Mouse (Mus musculus): ENCODE measurements at regions not wholly inside any gene's neighbourhood (a gene's known extent, or its start where the extent isn't known, plus 50 kb on each side); places are given as distances from the start of the nearest gene placed in this dataset.

DNA sequence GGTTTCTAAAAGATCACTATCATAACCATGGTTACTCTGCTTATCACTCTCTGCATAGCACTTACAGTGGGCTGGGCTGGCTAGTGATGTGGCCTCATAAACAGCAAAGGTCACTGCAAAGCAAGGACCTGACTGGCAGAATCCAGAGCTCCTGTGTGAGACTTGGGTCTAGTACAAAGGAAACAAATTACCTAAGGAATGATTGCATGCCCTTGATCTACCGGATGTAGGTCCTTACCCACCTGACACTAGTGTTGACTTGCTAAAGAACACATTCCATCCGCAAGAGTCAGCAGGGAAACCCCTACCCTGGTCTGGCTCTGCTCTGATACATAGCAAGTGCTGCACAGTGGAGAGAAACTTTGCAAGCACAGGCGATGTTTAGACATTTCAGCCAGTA, 297.0 kb upstream of the Jag1 start:
- no peak for DNase-seq

DNA sequence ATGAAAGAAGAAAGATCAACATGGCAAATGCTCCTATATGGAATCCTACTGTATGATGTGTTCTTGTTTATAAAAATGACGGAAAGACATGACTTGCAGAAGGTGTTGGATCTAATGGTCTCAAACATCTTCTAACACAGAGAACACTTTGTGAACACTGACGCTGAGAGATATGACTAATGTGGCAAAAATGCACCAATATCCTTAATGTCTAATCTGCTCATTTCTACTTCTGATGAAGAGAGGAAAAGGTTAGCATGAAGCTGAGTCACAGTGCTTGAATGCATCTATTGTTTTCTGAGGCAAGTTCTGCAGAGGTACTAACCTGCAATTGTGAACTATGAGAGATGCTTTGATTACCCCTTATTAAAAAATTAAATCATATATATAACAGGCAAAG, 293.2 kb upstream of the Jag1 start:
- no peak for DNase-seq

DNA sequence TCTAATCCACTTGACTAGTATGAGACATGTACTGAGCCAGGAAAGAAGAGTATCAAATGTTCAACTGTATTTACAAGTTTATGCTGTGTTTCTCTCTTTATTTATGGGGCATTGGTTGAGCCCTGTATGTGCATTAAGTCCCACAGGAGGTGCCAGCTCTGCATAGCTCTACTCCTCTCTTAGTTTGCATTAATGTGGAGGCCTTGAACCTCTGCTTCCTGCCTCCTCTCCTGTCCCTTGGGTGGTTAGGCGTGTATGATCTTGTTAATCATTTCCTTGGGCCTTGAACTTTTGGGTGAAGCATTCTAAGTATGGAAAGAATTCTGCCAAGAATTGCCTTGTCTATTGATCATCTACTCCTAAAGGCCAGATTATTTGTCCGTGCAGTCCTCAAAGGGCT, 291.9 kb upstream of the Jag1 start:
- no peak for DNase-seq

DNA sequence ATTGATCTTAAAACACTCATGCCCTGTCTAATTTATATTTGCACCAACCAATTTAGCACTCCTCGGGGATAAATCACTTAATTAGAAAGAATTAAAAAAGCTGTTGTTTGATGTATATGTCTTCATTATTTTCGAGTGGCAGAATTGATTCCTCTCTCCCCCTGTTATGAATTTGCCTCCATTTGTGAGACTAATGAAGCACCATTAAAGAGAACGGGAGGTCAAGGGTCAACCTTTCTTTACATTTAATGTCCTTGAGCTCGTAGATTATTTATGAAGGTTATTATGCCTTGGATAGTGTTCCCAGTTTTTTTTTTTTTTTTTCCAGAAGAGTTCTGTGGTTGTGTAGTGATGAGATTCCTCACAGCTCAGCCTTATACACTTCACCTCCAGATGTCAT, 277.0 kb upstream of the Jag1 start:
- DNase-seq: no peak

DNA sequence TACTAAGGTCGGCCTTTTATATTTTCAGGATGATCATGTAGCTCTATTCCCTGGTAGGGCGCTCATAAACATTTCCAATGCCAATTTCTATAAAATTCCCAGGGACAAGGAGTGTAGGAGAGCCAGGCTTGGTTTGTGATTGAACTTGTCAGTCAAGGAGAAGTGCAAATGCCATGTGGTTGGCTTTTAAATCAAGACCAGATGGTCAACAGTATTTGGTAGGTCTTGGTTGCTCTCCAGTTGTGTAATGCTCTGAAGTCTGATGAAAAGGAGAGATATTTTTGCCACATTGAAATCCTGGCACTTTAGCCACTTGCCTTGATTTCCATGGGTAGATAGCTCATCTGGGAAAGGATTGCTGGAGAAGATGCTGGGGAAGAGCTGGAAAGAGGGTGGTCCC, 263.4 kb upstream of the Jag1 start:
- DNase-seq: no peak

DNA sequence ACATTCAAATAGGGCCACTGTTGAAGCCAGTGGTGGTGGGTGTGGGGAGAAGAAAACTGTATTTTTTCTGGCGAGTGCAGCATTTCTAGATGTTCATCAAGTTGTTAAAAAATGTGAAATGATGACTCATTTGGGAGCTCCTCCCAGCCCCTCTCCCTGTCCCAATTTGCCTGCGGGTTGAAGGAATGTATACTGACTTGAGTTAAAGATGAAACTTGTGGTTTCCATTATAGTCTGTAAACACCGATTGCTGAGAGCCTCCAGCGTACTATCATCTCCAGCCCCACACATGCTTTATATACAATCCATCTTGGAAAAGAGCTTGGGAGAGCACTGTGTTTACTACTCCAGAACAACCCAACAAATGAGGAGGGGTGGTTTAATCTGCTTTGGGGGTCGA, 258.9 kb upstream of the Jag1 start:
- no peak for DNase-seq

DNA sequence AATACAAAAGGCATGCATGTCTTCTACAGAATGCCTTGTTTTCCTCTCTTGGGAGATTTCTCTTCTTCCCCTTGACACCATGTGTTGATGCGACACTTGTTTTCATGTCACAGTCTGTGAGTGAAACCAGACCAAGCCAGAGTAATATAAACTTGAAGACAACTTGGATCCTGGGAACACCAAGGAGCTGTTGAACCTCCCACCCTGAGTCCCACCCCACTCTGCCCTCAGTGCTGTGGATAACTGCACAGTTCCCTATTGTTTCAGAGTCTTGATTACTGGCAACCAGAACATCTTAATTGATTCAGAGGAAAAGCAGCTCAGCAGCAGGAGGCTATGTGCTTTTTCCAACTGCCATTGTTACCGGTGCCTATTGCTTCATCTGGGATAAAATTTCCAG, 254.6 kb upstream of the Jag1 start:
- DNase-seq: no peak

DNA sequence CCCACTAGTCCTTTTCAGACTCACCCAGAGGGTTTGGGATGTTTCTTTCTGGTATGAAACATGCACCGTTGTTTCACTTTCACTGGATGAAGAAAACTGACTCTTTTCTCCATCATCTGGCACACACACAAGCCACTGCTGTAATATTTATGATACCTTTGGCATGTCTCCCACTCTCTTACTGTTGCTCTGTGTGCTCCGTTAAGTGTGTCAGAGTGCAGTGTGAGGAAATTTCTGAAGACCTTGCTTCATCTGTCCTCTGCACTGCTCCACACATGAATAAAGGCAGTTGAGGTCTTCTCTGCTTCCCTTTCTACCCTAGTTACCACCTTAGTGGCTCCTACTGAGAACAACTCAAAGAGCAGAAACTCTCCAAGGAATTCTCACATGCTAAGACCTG, 246.6 kb upstream of the Jag1 start:
- no peak for DNase-seq

DNA sequence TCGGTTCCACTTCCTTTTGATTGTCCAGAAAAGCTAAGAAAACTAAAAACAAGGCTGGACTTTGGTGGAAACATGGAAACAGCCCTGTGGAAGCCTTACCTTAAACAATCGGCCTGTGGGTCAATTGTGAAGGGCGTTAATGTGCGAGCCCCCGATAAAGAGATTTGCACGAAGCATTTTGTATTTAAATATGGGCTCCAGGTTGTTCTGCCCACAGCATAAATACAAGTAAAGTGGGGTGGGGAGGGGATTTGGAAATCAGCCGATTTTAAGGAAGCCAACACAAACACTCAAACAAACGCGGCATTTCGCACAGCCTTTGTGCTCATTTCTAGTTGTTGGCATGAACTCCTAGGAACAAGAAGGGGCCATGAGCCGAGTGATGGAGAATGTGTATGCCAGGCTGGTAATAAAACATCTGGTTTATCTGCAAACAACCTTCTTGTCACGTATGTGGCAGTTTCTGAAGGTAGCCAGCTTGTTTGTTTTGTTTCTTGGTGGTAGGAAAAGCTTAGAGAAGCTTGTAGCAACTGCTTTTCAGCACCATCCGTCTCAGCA, 240.8 kb upstream of the Jag1 start:
- peak; percentile 10 for DNase-seq

DNA sequence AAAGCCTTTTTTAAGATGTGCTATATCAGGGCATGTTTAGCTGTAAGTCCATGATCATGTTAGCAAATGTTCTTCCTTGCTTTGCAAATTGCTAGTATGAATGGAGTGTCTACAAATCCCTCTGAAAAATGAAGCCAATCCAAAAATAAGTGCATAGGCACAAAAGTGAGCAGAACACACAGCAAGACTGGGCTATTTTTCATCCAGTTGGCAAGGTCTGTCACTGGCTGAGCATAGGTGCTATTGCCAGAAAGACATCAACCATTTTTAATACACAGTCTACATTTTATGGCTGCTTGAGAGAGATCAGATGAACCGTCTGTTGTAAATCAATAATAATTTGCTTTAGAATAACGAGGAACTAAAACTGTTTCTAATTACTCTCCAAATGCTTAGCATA, 227.3 kb upstream of the Jag1 start:
- DNase-seq: no peak

DNA sequence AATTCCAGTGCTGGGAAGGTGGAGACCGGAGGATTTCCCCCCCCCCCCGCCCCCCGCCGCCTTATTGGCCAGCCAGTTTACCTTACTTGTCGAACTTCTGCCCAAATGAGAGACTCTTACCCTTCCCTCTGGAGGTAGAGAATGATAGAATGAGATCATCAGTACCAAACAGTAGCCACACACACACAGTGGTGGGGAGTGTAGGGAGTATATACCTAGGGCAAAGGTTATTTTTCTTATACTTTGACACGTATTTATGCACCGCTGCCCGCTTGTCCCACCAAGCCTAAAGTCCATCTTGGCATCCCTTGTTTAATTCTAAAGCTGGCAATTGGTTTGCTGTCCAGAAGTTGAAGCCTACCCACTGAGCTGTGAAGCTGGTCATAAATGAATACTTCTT, 213.6 kb upstream of the Jag1 start:
- no peak for DNase-seq

DNA sequence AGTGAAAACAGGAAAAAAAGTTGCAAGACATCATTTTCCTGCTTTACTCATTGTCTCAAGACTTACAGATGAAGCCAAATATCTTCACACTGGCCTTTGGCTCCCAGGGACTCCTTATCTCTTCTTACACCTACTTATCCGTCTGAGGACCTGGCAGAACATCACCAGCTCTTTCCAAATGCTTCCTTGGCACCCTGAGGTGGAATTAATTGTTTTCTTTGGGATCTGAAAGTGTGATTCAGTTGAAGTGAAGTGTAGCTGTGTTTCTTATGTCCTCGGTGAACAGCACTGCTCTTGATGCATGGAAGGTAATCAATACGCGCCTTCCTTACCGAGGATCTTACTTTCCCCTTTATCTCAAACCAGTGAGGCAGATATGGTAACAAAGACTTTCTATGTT, 207.0 kb upstream of the Jag1 start:
- no peak for DNase-seq

DNA sequence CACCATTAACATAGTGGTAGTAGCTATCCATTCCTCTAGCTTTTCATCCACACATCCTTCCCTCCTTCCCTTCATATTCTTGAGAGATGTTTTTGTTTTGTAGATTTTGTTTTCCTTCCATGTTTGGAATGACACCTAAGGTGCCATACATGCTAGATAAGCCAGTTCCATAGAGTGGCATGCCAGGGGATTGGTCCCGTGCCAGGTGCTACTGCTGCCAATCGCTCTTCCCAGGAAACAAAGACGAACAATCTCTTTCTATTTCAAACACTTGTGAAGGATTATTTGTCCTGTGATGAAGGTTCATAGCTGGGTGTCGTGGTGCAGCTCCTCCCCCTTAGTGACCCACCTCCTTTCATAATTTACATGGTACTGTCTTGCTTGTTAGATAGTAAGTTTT, 194.1 kb upstream of the Jag1 start:
- no peak for DNase-seq

DNA sequence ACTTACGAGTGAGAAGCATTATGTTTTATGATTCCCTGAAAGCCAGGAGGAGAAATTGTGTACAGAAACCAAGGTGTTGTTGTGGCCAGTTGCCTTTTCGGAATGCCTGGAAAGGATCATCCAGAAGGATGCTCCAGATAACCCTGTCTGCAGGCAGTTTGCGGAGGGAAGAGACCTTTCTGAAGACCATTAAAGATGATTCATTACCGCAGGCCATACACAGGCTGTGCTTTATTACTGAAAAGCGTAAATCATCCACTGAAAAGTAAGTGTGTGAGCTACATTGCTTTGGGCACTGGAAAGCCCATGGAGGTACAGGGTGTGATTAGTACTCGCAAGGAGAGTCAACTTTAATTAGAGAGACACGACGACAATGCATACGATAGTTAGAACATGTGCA, 191.7 kb upstream of the Jag1 start:
- no peak for DNase-seq

DNA sequence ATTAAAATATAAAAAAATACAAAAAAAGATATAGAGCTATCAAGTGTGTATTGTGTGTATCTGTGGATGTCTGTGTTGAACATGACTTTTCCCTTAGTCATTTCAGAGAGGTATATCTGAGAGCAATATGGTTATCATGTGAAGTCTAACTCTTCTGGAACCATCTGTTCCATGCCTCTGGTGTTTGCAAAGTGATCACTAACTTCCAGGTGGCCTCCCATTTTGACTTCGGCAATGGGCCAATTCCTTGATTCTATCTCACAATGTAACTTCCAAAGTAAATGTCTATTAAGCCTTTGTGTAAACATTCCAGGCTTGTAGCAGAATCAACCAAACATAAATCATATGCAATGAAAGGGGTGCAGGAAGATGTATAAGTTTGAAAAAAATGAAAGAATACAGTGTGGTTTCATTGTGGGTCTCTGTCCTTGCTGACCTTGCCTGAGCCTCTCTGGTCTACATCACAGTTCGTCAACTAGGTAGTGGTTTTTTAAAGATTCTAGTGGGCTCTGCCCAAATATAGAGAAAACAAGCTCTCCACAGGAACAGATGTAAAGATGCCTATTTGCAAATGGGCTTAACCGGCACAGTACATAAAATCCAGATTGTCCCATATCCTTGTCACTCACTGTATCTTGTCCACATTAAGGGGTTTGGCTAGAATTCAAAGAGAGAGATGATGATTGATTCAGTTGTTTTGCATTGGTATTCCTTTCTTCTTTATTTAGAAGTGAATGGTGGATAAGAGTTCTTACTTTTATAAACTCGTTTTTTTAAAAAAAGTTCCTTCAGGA, 185.2 kb upstream of the Jag1 start:
- DNase-seq: no peak

DNA sequence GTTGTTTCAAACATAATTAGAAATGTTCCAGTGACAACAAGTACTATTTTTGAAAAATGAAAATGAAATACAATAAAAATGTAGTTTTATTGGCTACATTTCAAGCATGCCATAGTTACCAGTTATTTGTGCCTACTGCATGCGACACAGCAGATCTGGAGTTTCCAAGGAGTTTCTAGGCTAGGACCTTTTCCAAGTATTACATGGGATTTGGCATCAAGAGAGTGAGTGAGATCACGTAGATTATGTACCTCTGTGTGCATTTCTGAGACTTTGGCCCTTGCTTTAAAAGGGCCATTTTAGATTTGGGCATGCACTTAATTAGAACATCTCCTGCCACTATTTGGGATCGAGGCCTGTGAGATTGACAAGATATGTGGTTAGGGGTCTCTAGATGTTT, 172.8 kb upstream of the Jag1 start:
- DNase-seq: no peak

DNA sequence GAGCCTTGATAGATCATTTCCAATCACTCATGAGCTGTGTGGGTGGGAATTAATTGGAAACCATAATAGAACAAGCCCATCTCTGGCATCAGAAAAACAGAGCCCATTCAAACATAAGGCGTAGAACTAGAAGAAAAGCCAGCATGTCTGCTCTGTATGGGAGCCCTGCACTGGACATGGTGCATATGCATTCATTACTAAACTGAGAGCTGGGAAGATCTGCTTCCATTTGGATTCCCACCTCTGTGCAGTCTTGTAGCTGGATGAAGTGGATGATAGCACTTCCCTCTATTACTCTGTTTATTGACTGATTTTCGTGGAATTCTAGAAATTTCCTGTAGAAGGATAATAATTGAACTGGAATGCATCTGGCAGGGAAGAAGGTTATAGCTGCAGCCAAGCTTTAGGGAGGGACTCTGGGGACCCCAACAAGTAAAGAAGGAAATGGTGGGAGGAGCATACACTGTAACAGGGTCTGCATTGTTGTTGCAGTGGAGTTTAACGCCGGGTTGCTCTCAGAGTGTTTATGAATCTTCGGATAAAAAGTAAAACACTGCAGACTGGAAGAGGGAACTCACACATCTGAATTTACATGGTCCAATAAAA, 155.2 kb upstream of the Jag1 start:
- peak; percentile 11 for DNase-seq

DNA sequence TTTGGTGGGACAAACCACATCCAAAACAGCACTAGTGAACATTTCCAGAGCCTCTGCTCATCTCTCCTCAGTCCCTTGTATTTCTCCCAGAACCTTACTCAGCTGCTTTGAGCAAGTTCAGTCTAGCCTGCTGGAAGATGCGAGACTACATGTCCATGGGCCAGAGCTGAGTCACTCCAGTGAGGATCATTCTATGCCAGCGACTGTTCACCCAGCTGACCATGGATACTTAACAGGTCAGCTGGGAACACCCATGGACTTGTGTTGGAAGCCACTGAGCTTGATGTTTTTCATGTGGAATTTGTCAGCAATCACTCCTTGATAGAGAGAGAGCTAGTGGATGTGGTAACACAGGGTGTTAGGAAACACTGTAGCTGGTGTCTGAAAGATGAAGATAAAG, 146.5 kb upstream of the Jag1 start:
- DNase-seq: no peak

DNA sequence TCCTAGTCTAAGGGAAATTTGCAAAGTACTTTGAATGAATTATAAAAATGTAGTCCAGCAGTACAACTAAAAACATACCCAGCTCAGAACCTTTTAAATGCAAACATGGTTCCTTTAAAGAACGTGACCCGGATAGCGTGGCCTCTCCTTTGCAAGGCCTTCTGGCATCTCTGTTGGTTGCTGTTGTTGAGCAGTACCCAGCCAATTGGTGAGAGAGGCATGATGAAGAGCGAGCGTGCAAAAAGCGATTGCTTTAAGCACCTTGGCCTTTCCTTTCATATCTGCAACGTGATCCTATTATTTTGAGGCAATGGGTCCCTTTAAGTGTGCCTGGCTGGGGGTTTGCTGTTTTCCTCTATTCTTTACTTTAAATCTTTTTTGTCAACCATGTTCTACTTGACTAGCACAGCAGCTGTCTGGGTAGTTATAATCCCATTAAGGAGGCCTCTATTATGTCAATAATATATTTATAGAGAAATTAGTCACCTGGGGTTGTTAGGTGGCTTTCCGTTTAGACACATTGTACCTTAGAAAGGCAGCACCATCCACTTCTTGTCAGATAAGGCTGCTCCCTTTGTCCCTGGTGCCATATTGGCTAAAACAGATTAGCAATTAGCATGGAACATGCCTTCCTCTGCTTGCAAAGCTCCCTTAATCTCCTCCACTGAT, 141.5 kb upstream of the Jag1 start:
- DNase-seq: no peak

DNA sequence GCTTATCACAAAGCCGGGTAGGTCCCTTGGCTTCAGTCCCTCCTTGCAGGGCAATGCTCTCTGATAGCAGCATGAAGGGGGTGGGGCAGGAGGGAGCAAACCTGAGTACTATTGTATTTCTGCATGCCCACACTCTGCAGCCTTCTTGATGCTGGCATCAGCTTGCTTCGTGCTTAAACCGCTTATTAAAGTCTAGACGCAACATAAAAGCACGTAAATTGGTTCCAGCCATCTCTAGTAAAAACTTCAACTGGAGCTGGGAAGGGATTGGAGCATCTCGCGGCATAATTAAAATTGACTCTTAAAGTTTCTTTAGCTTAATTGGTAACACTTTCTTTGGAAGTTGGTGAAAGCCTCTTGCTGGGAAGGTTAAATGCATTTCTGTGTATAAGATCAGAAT, 131.5 kb upstream of the Jag1 start:
- DNase-seq: no peak

DNA sequence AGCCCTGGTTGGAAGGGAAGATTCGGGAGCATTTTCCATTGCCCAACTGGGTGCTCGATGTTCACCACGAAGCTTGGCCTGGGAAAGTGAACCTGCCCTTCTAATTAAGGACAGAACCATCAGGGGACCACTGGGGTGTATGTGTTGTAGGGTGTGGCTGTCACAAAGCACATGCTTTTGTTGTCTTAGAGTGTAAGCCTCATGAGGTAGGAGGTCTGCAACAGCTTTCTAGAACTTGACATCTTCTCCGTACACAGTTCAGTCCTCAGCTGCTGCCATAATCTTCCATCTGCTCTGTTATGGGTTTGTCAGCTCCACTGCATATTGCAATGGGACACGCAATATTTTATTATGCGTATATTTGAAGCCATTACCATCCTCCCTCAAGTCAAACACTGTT, 127.9 kb upstream of the Jag1 start:
- no peak for DNase-seq

DNA sequence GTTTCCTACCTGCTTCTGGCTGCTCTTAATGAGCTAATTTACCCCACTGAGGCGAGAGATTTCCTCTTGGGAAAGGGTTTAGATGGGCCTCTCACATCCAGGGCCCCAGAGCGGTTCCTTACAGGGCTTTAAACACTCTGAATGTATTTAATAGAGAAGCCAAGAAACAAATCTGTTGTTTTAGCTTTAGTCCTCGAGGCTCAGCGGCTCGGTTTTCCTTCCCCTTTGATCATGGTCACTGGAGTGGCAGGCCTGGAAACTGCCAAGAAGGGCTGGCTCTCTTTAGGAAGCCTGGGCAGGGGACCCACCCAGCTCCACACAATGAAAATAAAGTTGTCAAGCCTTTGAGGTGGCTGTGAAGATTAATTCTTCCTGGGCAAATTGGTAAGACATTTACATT, 127.5 kb upstream of the Jag1 start:
- DNase-seq: no peak

DNA sequence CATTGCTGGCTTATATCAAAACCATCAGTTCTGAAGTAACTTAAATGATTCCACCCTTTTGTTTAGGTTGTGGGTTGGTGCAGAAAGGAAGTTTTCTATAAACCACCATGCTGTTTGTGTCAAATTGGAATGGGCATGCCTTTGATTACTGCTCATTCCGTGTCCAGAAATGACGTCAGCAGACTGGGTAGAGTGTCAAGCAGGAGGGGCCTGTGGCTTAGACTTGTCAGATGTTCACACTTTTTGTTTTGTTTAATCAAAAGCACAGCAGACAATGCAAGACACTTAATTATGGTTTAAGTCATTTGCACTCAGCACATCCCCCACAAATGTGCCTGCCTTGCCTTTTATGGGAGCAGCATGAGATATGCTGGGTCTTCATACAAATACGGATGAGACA, 120.5 kb upstream of the Jag1 start:
- no peak for DNase-seq

DNA sequence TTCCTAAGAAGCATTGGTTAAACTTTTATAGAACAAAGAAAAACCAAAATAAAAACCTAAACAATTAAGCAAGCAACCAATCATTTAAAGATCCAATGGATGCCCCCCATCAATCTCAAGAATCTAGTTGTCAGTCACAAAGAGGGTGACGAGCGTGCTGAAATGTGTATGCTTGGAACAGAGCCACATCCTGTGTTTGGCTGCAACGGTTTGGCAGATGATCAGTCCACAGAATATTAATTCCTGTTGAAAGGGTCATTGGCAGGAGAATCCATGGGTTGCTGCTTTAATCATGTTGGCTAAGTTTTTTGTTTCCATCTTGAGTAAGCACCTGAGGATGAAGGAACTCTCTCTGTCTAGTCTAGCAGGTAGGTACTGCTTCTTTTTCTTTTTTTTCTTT, 117.5 kb upstream of the Jag1 start:
- no peak for DNase-seq

Measured in heart, postnatal 4 days (tissue).